Mouse (Mus musculus) erythroblast, embryonic 14.5 days (primary cell): Measurements from ENCODE around the gene Syt12. TPM values are rescaled to one million over a fixed set of nuclear protein-coding genes. Genes with fewer than 3 reads are reported as not detected.

Experiments used
- H3K27me3 ChIP-seq: 2 replicates; pipeline ENCODE4 v1.6.1; 2012; ENCODE audit warnings: inconsistent platforms; ENCODE audit not compliant: control insufficient read depth
- H3K36me3 ChIP-seq: 2 replicates; pipeline ENCODE4 v1.6.1; 2012; ENCODE audit warnings: mild to moderate bottlenecking, inconsistent platforms; ENCODE audit not compliant: control insufficient read depth
- H3K4me1 ChIP-seq: 2 replicates; pipeline ENCODE4 v1.6.1; 2012; ENCODE audit warnings: inconsistent platforms; ENCODE audit not compliant: control insufficient read depth
- H3K4me3 ChIP-seq: replicated peaks from 2 replicates; pipeline ENCODE3; 2012; ENCODE audit warnings: moderate library complexity, mild to moderate bottlenecking, inconsistent platforms
- H3K9me3 ChIP-seq: 2 replicates; pipeline ENCODE4 v1.6.1; 2012; ENCODE audit warnings: low read length, inconsistent platforms, mixed read lengths; ENCODE audit not compliant: control insufficient read depth
- GATA1 ChIP-seq: IDR thresholded peaks from 2 replicates; pipeline ENCODE4 v1.6.1; 2012; ENCODE audit warnings: low read length, inconsistent platforms, mixed read lengths
- TAL1 ChIP-seq: IDR thresholded peaks from 3 replicates; pipeline ENCODE4 v1.6.1; 2012; ENCODE audit warnings: low read length, inconsistent platforms, mixed read lengths
- polyA plus RNA-seq: library from polyadenylated mRNA; stranded (reverse); fragments of >175 nt; gene quantifications from 2 replicates; pipeline ENCODE4 v1.2.3, GENCODE M21; 2012

Gene Syt12
- polyA plus RNA-seq, 1 experiment, result not detected

DNA sequence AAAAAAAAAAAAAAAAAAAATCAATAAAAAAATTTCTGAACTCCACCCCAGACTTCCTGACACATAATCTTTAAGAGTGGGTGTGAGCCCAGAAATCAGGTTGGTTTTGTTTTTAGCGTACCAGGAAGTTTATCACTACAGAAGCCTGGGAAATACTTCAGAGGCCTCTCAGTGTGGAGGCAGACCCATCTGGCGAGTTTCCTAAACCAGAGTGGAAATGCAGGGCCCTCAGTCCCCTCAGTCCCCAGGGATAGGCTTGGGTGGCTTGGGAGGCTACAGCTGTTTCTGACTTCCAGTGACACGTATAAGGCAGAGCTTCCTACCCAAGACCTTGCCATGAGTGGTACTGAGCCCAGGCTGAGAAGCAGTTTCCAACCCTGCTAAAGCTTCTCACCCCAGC is 30.5 kb upstream of the Syt12 start:
- Histone ChIP-seq H3K4me3 (no peak overlapping the region), H3K9me3 (no peaks in the 10 kb centered on the region), H3K36me3 (peaks cover 3% of the 10 kb centered on the region), H3K27me3 (peaks cover 16% of the 10 kb centered on the region), H3K4me1 (peaks cover 39% of the 10 kb centered on the region)
- TF ChIP-seq GATA1 (no peak), TAL1 (no peak)

DNA sequence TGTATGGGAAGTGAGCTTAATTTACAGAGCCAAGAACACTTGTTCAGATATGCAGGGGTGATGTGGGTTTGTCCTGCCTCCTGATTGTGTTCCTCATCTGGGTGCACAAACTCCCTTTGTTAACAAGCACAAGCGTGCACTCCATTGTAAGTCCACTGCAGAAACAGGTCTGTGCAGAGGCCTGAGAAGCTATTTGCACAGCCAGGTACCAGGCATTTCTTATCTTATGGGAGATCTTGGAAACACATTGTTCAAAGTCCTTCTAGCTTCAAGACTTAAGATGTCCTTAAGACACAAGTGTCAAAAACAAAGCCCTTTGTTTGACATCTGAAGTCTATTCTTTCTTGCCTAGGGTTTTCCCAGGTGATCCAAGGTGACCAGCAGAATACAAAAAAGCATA is 27.6 kb upstream of the Syt12 start:
- Histone ChIP-seq H3K36me3 (no peaks in the 10 kb centered on the region), H3K4me1 (peaks cover 23% of the 10 kb centered on the region), H3K4me3 (no peak overlapping the region), H3K9me3 (no peaks in the 10 kb centered on the region), H3K27me3 (no peaks in the 10 kb centered on the region; the same call in 1 of the 2 replicates)
- TF ChIP-seq GATA1, result peak; percentile 61; the same call in 1 of the 2 replicates
- no peak for TF ChIP-seq TAL1

DNA sequence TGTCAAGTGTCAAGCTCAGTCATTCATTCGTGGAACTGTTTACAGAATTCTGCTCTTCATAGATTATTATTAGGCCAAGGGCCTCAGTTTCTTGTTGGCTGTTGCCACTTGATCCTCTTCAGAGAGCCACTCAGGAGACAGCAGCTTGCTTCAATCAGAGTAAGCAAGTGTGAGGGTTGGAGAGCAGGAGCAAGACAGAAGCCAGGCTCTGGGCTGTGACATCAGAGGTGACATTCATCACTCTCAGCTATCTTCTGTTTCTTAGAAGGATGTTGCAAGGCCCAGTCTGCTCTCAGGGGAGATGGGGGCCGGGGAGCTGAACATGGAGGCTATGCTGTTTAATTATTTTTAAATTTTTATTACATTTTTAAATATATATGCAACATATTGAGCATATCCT is 25.5 kb upstream of the Syt12 start:
- TF ChIP-seq GATA1, result no peak
- no peak for TF ChIP-seq TAL1
- no peaks in the 10 kb centered on the region; the same call in 1 of the 2 replicates for H3K27me3 ChIP-seq
- no peaks in the 10 kb centered on the region for H3K36me3 ChIP-seq
- H3K4me3 ChIP-seq, result no peak overlapping the region
- no peaks in the 10 kb centered on the region for H3K9me3 ChIP-seq
- H3K4me1 ChIP-seq, result peaks cover 23% of the 10 kb centered on the region

- TF ChIP-seq GATA1 (no peak), TAL1 (no peak)
- no peaks in the 10 kb centered on the region for H3K27me3 ChIP-seq
- H3K36me3 ChIP-seq, result no peaks in the 10 kb centered on the region
- no peak within 1 kb of the TSS for H3K4me3 ChIP-seq
- peaks cover 18% of the 10 kb centered on the region for H3K4me1 ChIP-seq
- H3K9me3 ChIP-seq, result no peaks in the 10 kb centered on the region
These were observed 21.1 kb upstream of the Syt12 start, which contains the start of gene 2010003K11Rik for GRCm38 (mm10) chr19:4498062-4498933. 2010003K11Rik (minus strand) TSS chr19:4498583.

DNA sequence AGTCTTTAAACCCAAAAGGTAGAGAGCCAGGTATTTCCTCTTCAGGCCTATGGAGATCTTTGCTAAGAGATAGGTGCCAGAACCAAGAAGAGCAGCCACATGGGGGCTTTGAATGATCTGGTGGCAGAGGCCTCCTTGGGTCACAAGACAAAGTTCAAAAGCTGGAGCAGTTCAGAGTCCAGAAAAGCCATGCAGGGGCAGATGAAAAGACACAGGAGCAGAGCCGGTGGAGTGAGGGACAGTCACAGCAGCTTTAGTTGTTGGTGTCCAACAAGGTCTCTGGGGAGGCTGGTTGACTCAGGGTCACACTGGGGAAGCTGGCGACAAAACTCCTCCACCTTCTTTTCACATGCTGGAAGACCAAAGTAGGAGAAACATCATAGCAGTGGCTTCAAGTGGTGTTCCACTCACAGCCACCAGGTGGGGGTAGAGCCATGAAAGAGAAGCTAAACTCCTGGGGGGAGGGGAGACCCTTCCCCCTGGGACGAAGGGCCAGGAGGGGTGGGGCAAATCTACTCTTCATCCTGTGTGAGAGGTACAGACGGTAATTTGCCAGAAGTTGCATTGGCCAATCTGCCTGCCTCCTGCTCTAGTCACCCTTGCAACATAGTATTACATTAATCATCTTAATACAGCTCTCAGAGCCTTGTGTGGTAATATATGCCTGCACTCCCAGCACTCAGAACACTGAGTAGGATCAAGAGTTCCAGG is 20.2 kb upstream of the Syt12 start:
- Histone ChIP-seq H3K4me3 (no peak overlapping the region), H3K4me1 (peaks cover 18% of the 10 kb centered on the region), H3K9me3 (no peaks in the 10 kb centered on the region), H3K27me3 (peaks cover 3% of the 10 kb centered on the region; the same call in 1 of the 2 replicates), H3K36me3 (no peaks in the 10 kb centered on the region)
- TF ChIP-seq TAL1, result no peak
- TF ChIP-seq GATA1, result no peak

- no peaks in the 10 kb centered on the region for H3K36me3 ChIP-seq
- peaks cover 3% of the 10 kb centered on the region; the same call in 1 of the 2 replicates for H3K27me3 ChIP-seq
- TF ChIP-seq GATA1, result no peak
- no peaks in the 10 kb centered on the region for H3K9me3 ChIP-seq
- H3K4me1 ChIP-seq, result peaks cover 18% of the 10 kb centered on the region
- H3K4me3 ChIP-seq, result no peak overlapping the region
These were observed 19.5 kb upstream of the Syt12 start for GRCm38 (mm10) chr19:4496535-4497262.

GRCm38 (mm10) chr19:4495814-4496213 is 18.6 kb upstream of the Syt12 start:
- TF ChIP-seq GATA1, result no peak
- no peak for TF ChIP-seq TAL1
- Histone ChIP-seq H3K27me3 (peaks cover 3% of the 10 kb centered on the region; the same call in 1 of the 2 replicates), H3K4me3 (no peak overlapping the region), H3K9me3 (no peaks in the 10 kb centered on the region), H3K36me3 (no peaks in the 10 kb centered on the region), H3K4me1 (peaks cover 17% of the 10 kb centered on the region)

- TF ChIP-seq GATA1 (no peak), TAL1 (no peak)
- Histone ChIP-seq H3K36me3 (no peaks in the 10 kb centered on the region), H3K9me3 (no peaks in the 10 kb centered on the region)
These were observed 17.5 kb upstream of the Syt12 start for GRCm38 (mm10) chr19:4494707-4495106.

More at GRCm38 (mm10) chr19:4494707-4495106, 17.5 kb upstream of the Syt12 start:
- H3K4me1 ChIP-seq, result peaks cover 17% of the 10 kb centered on the region
- H3K4me3 ChIP-seq, result no peak overlapping the region
- H3K27me3 ChIP-seq, result peaks cover 3% of the 10 kb centered on the region; the same call in 1 of the 2 replicates
